Mouse (Mus musculus) splenic B cell, adult 2 months (primary cell): ENCODE measurements around the gene Rpl10a.
"Not testable (repeated sequence)": the region's sequence is repeated elsewhere in the genome, so short reads cannot be mapped to it uniquely, and the experiment has no call there.

Source experiments
- DNase-seq: peaks from one replicate; pipeline ENCODE4 v3.0.0-alpha.2; 2011; ENCODE audit warnings: low read depth, low spot score
- H3K27me3 ChIP-seq: 2 replicates; pipeline ENCODE4 v1.6.1; 2012; ENCODE audit warnings: mild to moderate bottlenecking, low read length, moderate library complexity, mixed read lengths; ENCODE audit not compliant: control insufficient read depth, poor library complexity, insufficient read depth, severe bottlenecking
- H3K36me3 ChIP-seq: 2 replicates; pipeline ENCODE4 v1.6.1; 2012; ENCODE audit warnings: mild to moderate bottlenecking, low read length, moderate library complexity, mixed read lengths; ENCODE audit not compliant: control insufficient read depth, poor library complexity, insufficient read depth, severe bottlenecking

The Rpl10a gene

DNA sequence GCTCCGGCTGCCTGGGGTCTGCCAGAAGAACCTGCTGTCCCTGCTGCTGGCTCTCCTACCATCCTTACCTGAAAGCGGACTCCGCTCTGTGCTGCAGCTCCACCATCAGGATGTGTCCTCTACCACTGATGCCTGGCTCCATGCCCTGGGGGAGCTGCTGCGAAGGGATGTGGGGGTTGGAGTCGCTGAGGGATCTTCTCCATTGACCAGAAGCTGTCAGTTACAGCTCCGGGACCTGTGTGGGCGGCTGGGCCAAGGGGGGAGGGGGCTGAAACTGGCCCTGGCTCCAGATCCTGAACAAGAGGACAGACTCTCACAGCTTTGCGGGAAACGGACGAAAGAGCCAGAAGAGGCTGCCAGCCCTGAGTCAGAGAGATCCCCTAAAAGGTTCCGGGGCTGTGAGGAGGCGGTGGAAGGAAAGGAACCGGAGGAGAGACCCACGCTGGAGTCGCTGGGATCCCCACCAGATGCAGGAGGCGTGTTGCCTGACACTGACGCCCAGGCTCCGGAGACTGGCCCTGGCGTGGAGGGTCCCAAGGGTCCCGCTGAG, 12.6 kb upstream of the Rpl10a start:
- peaks cover 5% of the 10 kb centered on the region for H3K36me3 ChIP-seq
- H3K27me3 ChIP-seq = no peaks in the 10 kb centered on the region
- DNase-seq = no peak

- DNase-seq = no peak
- no peaks in the 10 kb centered on the region for H3K27me3 ChIP-seq
Observed at GRCm38 (mm10) chr17:28316476-28316875, 11.8 kb upstream of the Rpl10a start.

GRCm38 (mm10) chr17:28317091-28317490, 11.2 kb upstream of the Rpl10a start:
- no peak for DNase-seq
- no peaks in the 10 kb centered on the region for H3K27me3 ChIP-seq
- H3K36me3 ChIP-seq = peaks cover 5% of the 10 kb centered on the region

More at GRCm38 (mm10) chr17:28316476-28316875, 11.8 kb upstream of the Rpl10a start:
- peaks cover 5% of the 10 kb centered on the region for H3K36me3 ChIP-seq

- H3K36me3 ChIP-seq = peaks cover 5% of the 10 kb centered on the region
- DNase-seq = no peak
- no peaks in the 10 kb centered on the region for H3K27me3 ChIP-seq
Observed at GRCm38 (mm10) chr17:28317725-28318124, 10.5 kb upstream of the Rpl10a start.

DNA sequence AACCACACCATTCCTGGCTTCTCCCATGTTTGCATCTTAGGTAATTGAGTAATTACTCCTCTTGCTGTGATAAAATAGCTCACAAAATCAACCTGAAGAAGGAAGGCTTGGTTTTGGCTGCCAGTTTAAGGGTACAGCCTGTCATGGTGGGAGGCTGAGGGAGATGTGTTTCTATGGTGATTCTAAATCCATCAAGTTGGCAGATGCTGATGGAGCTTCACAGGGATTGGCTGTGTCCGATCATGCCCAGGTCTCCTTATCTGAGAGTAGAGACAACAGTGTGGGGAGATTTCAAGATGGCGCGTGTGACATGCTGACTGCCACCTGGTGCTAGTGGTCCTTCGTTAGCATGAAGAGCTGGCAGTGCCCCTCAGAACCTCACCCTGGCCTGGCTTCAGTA, 6.6 kb upstream of the Rpl10a start:
- DNase-seq = no peak
- Histone ChIP-seq H3K27me3 (no peaks in the 10 kb centered on the region), H3K36me3 (peaks cover 5% of the 10 kb centered on the region)

GRCm38 (mm10) chr17:28323786-28324185, 4.5 kb upstream of the Rpl10a start:
- no peak for DNase-seq
- H3K27me3 ChIP-seq = no peaks in the 10 kb centered on the region

DNA sequence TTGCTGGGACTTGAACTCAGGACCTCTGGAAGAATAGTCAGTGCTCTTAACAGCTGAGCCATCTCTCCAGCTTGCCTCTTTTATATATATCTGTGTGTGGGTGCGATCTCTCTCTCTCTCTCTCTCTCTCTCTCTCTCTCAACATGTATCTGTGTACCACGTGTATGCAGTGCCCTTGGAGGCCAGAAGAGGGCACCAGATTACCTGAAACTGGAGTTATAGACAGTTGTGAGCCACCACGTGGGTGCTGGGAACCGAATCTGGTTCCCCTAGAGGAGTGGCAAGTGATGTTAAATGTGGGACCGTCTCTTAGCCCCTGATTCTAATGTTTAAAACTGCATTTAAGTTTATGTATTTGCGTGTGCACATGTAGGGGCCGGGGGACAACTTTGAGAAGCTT, 3.9 kb upstream of the Rpl10a start:
- H3K27me3 ChIP-seq, H3K36me3 ChIP-seq, DNase-seq: not testable (repeated sequence)

More at GRCm38 (mm10) chr17:28323786-28324185, 4.5 kb upstream of the Rpl10a start:
- no peaks in the 10 kb centered on the region; the same call in none of the 2 replicates for H3K36me3 ChIP-seq

GRCm38 (mm10) chr17:28325751-28326150, 2.5 kb upstream of the Rpl10a start:
- Histone ChIP-seq H3K36me3 (peaks cover 2% of the 10 kb centered on the region), H3K27me3 (no peaks in the 10 kb centered on the region)
- no peak for DNase-seq

DNA sequence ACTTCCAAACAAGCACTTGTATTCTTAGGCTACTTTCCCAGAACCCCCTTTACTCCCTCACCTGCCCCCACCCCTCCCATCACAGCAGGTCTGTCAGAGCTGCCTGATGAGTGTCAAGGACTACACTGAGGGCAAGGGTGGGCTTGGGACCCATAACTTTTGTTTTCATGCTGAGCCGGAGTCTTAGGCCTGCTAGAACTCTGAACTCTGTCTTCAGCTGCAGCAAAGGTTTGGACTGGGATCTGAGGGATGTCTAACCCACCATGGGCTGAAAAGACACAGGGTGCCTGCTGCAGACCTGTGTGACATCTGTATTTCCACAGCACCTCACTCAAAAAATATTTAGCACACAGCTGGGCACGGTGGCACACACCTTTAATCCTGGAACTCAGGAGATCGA, 1.3 kb upstream of the Rpl10a start:
- peaks cover 2% of the 10 kb centered on the region for H3K36me3 ChIP-seq
- no peaks in the 10 kb centered on the region for H3K27me3 ChIP-seq
- no peak for DNase-seq

- H3K27me3 ChIP-seq = no peaks in the 10 kb centered on the region
- no peak for DNase-seq
Observed at GRCm38 (mm10) chr17:28327673-28328325, 472 bp upstream of the Rpl10a start.

DNA sequence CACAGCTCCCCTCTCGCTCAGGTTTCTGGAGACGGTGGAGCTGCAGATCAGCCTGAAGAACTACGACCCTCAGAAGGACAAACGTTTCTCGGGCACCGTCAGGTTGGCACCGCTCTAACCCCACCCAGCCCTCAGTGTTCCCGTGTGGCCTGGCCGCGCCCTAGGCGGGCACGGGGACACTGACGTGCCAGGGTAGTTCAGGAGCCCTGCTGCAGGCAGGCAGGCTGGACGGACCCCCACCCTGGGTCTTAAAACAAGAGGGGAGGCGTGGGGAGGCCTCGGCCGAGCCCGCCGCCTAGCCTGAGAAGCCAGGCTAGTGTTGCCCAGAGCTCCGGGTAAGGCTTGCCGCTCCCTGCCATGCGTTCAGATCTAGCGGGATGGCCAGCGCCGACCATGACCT, 675 bp downstream of the Rpl10a start:
- DNase-seq = no peak

More at GRCm38 (mm10) chr17:28327673-28328325, 472 bp upstream of the Rpl10a start:
- H3K36me3 ChIP-seq = peaks cover 2% of the 10 kb centered on the region

DNA sequence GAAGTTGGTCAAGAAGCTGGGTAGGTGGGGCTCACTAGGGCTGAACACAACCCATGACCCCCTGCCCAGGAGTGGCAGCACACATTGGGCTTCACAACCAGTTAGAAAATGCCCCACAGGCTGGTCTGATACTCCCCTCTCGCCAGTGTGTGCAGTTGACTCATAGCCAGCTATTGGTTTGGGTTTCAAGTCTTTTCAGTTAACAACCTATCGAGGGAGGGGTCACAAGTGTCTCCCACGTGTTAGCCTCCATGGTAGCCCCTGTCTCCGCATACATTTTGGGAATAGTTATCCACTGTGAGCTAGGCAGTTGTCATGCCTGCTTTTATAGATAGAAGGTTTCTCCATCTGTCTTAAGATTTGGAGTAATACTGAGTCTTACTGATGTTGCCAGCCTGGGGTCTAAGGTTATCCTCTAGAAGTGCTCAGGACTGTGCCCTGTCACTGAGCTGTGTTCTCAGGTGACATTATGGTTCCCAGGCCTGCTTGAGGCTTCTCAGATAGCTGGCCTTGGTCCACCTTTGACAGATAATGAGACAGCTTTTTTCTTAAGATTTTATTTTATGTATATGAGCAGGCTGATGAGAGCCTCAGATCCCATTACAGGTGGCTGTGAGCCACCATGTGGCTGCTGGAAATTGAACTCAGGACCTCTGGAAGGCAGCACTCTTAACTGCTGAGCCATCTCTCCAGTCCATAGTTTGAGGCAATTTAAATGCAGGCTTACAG, 1.4 kb downstream of the Rpl10a start:
- Histone ChIP-seq H3K27me3 (no peaks in the 10 kb centered on the region), H3K36me3 (peaks cover 2% of the 10 kb centered on the region; the same call in 1 of the 2 replicates)
- no peak for DNase-seq

More for the DNA sequence above, 675 bp downstream of the Rpl10a start:
- no peaks in the 10 kb centered on the region for H3K27me3 ChIP-seq
- peaks cover 2% of the 10 kb centered on the region for H3K36me3 ChIP-seq

GRCm38 (mm10) chr17:28330232-28330546, 1.9 kb downstream of the Rpl10a start:
- DNase-seq = no peak

GRCm38 (mm10) chr17:28330590-28330989, 2.3 kb downstream of the Rpl10a start:
- H3K36me3 ChIP-seq, H3K27me3 ChIP-seq, DNase-seq: not testable (repeated sequence)

More at GRCm38 (mm10) chr17:28330232-28330546, 1.9 kb downstream of the Rpl10a start:
- Histone ChIP-seq H3K36me3 (peaks cover 2% of the 10 kb centered on the region; the same call in 1 of the 2 replicates), H3K27me3 (no peaks in the 10 kb centered on the region)
